Mouse (Mus musculus): ENCODE measurements at regions not wholly inside any gene's neighbourhood (a gene's known extent, or its start where the extent isn't known, plus 50 kb on each side); places are given as distances from the start of the nearest gene placed in this dataset.

GRCm38 (mm10) chr1:64220486-64220885 lies 98.4 kb upstream of the Klf7 start:
- TF ChIP-seq CTCF (IDR thresholded peaks at IDR 0.05; ENCODE audit: borderline replicate concordance, extremely low read depth, insufficient read depth, insufficient read length): no peak
- no peak for TF ChIP-seq POLR2A (IDR thresholded peaks at IDR 0.05; ENCODE audit: borderline replicate concordance, extremely low read depth, insufficient read depth, insufficient read length, poor library complexity, severe bottlenecking)
